Mouse (Mus musculus) CH12.LX (cell line): ENCODE data around the gene Plin3. TPM values are rescaled to one million over a fixed set of nuclear protein-coding genes. Genes with fewer than 3 reads are reported as not detected.

ENCODE experiments used
- DNase-seq: peaks from one replicate; pipeline ENCODE4 v3.0.0-alpha.2; 2013; ENCODE audit errors: extremely low read depth
- H3K27ac ChIP-seq: 2 replicates; pipeline ENCODE4 v1.5.1; 2012; ENCODE audit warnings: low read depth, mild to moderate bottlenecking, control low read depth, moderate library complexity; ENCODE audit not compliant: insufficient read depth
- H3K27me3 ChIP-seq: replicated peaks from 2 replicates; pipeline ENCODE3; 2012; ENCODE audit warnings: inconsistent platforms
- H3K36me3 ChIP-seq, 2 experiments: replicated peaks in 1 of 2; 2 replicates each; pipeline versions ENCODE3 to v1.6.1; 2012; ENCODE audit warnings: inconsistent platforms in 1 of 2, low read length in 1 of 2, mild to moderate bottlenecking in 1 of 2, mixed read lengths in 1 of 2, moderate library complexity in 1 of 2; ENCODE audit not compliant: control insufficient read depth in 1 of 2, insufficient read depth in 1 of 2
- H3K4me1 ChIP-seq, 2 experiments: 2 replicates each; pipeline ENCODE4 v1.6.1; 2012; ENCODE audit warnings: inconsistent platforms in 1 of 2, moderate library complexity in 1 of 2; ENCODE audit not compliant: insufficient read depth in 2 of 2, control insufficient read depth in 1 of 2
- H3K4me2 ChIP-seq: 2 replicates; pipeline ENCODE4 v1.6.1; 2012; ENCODE audit warnings: low read depth, mild to moderate bottlenecking, control low read depth; ENCODE audit not compliant: poor library complexity, insufficient read depth, severe bottlenecking
- H3K4me3 ChIP-seq, 3 experiments: fragments of 150-350 bp in 1 of 3; sonication (generic) in 1 of 3; replicated peaks in 1 of 3; 2 replicates each; pipeline versions ENCODE3 to v1.5.1; 2011 to 2012; ENCODE audit warnings: low read depth in 2 of 3, low read length in 2 of 3, mild to moderate bottlenecking in 2 of 3, moderate library complexity in 2 of 3, control low read depth in 1 of 3, improper control_type of control experiment in 1 of 3, inconsistent platforms in 1 of 3, mixed read lengths in 1 of 3; ENCODE audit not compliant: poor library complexity in 1 of 3
- H3K79me2 ChIP-seq: replicated peaks from 2 replicates; pipeline ENCODE4 v1.6.1; 2012; ENCODE audit warnings: mild to moderate bottlenecking, moderate library complexity; ENCODE audit not compliant: control insufficient read depth, poor library complexity, insufficient read depth, severe bottlenecking; ENCODE audit errors: extremely low read depth
- H3K9ac ChIP-seq: 2 replicates; pipeline ENCODE4 v1.6.1; 2012; ENCODE audit warnings: low read depth, mild to moderate bottlenecking, control low read depth, moderate library complexity; ENCODE audit not compliant: insufficient read depth
- H3K9me3 ChIP-seq: replicated peaks from 2 replicates; pipeline ENCODE3; 2012; ENCODE audit warnings: low read length, inconsistent platforms, mixed read lengths
- BHLHE40 ChIP-seq: IDR thresholded peaks from 2 replicates; pipeline ENCODE4 v1.6.1; 2011; ENCODE audit warnings: mild to moderate bottlenecking, low read depth, low read length, improper control_type of control experiment
- CHD1 ChIP-seq: IDR thresholded peaks from 2 replicates; pipeline ENCODE4 v1.6.1; 2012; ENCODE audit warnings: low read depth, low read length, improper control_type of control experiment, inconsistent platforms
- CHD2 ChIP-seq: IDR thresholded peaks from 2 replicates; pipeline ENCODE4 v1.6.1; 2011; ENCODE audit warnings: low read length, improper control_type of control experiment
- CTCF ChIP-seq, 2 experiments: IDR thresholded peaks in 1 of 2; conservative IDR thresholded peaks in 1 of 2; 2 replicates each; pipeline ENCODE4 v1.5.1; 2011 to 2012; ENCODE audit warnings: low read depth in 2 of 2, low read length in 2 of 2, improper control_type of control experiment in 1 of 2, inconsistent platforms in 1 of 2, mild to moderate bottlenecking in 1 of 2, moderate library complexity in 1 of 2
- E2F4 ChIP-seq: IDR thresholded peaks from 2 replicates; pipeline ENCODE4 v1.6.1; 2011; ENCODE audit warnings: low read depth, low read length, improper control_type of control experiment; ENCODE audit not compliant: insufficient replicate concordance
- ELF1 ChIP-seq: IDR thresholded peaks from 2 replicates; pipeline ENCODE4 v1.6.1; 2014; ENCODE audit warnings: low read depth, mild to moderate bottlenecking, inconsistent platforms, low read length, improper control_type of control experiment
- EP300 ChIP-seq: IDR thresholded peaks from 2 replicates; pipeline ENCODE4 v1.6.1; 2011; ENCODE audit warnings: low read length, improper control_type of control experiment
- ETS1 ChIP-seq: conservative IDR thresholded peaks from 2 replicates; pipeline ENCODE4 v1.6.1; 2012; ENCODE audit warnings: low read depth, mild to moderate bottlenecking, inconsistent platforms, low read length, improper control_type of control experiment, moderate library complexity
- GABPA ChIP-seq: IDR thresholded peaks from 2 replicates; pipeline ENCODE4 v1.6.1; 2012; ENCODE audit warnings: low read depth, low read length, improper control_type of control experiment, inconsistent platforms; ENCODE audit not compliant: insufficient replicate concordance
- HCFC1 ChIP-seq: IDR thresholded peaks from 2 replicates; pipeline ENCODE4 v1.6.1; 2012; ENCODE audit warnings: low read depth, mild to moderate bottlenecking, inconsistent platforms, low read length, improper control_type of control experiment
- IRF4 ChIP-seq: IDR thresholded peaks from 2 replicates; pipeline ENCODE4 v1.6.1; 2014; ENCODE audit warnings: low read depth, mild to moderate bottlenecking, inconsistent platforms, low read length, improper control_type of control experiment
- JUN ChIP-seq: IDR thresholded peaks from 2 replicates; pipeline ENCODE4 v1.6.1; 2011; ENCODE audit warnings: low read depth, mild to moderate bottlenecking, low read length, improper control_type of control experiment, moderate library complexity; ENCODE audit not compliant: insufficient read depth
- JUND ChIP-seq: conservative IDR thresholded peaks from 2 replicates; pipeline ENCODE4 v1.6.1; 2011; ENCODE audit warnings: low read depth, low read length, improper control_type of control experiment
- KAT2A ChIP-seq: IDR thresholded peaks from 2 replicates; pipeline ENCODE4 v1.6.1; 2012; ENCODE audit warnings: low read length, improper control_type of control experiment, inconsistent platforms; ENCODE audit not compliant: insufficient replicate concordance
- MAFK ChIP-seq: IDR thresholded peaks from 2 replicates; pipeline ENCODE4 v1.6.1; 2011; ENCODE audit warnings: low read length, improper control_type of control experiment; ENCODE audit not compliant: insufficient replicate concordance
- MAX ChIP-seq: IDR thresholded peaks from 2 replicates; pipeline ENCODE4 v1.6.1; 2011; ENCODE audit warnings: low read length, improper control_type of control experiment
- MAZ ChIP-seq: IDR thresholded peaks from 2 replicates; pipeline ENCODE4 v1.6.1; 2012; ENCODE audit warnings: low read depth, mild to moderate bottlenecking, inconsistent platforms, low read length, improper control_type of control experiment, moderate library complexity
- MEF2A ChIP-seq: IDR thresholded peaks from 2 replicates; pipeline ENCODE4 v1.6.1; 2014; ENCODE audit warnings: low read depth, mild to moderate bottlenecking, inconsistent platforms, low read length, improper control_type of control experiment, borderline replicate concordance
- MXI1 ChIP-seq: IDR thresholded peaks from 2 replicates; pipeline ENCODE4 v1.6.1; 2011; ENCODE audit warnings: mild to moderate bottlenecking, low read depth, low read length, improper control_type of control experiment
- MYC ChIP-seq: IDR thresholded peaks from 2 replicates; pipeline ENCODE4 v1.6.1; 2011; ENCODE audit warnings: low read depth, mild to moderate bottlenecking, improper control_type of control experiment, low read length
- NELFE ChIP-seq: IDR thresholded peaks from 2 replicates; pipeline ENCODE4 v1.6.1; 2011; ENCODE audit warnings: low read depth, low read length, improper control_type of control experiment
- NRF1 ChIP-seq: IDR thresholded peaks from 2 replicates; pipeline ENCODE4 v1.6.1; 2014; ENCODE audit warnings: low read depth, mild to moderate bottlenecking, inconsistent platforms, low read length, improper control_type of control experiment, moderate library complexity
- PAX5 ChIP-seq: IDR thresholded peaks from 2 replicates; pipeline ENCODE4 v1.6.1; 2012; ENCODE audit warnings: low read length, inconsistent platforms, mixed read lengths
- POLR2A ChIP-seq: IDR thresholded peaks from 2 replicates; pipeline ENCODE4 v1.6.1; 2011; ENCODE audit warnings: low read depth, mild to moderate bottlenecking, improper control_type of control experiment, low read length
- POLR2AphosphoS2 ChIP-seq: IDR thresholded peaks from 2 replicates; pipeline ENCODE4 v1.6.1; 2011; ENCODE audit warnings: low read depth, low read length, improper control_type of control experiment
- RAD21 ChIP-seq: IDR thresholded peaks from 2 replicates; pipeline ENCODE4 v1.6.1; 2011; ENCODE audit warnings: low read depth, mild to moderate bottlenecking, low read length, improper control_type of control experiment, moderate library complexity
- RCOR1 ChIP-seq: conservative IDR thresholded peaks from 2 replicates; pipeline ENCODE4 v1.6.1; 2012; ENCODE audit warnings: low read depth, mild to moderate bottlenecking, inconsistent platforms, low read length, improper control_type of control experiment
- SIN3A ChIP-seq: IDR thresholded peaks from 2 replicates; pipeline ENCODE4 v1.6.1; 2012; ENCODE audit warnings: low read length, improper control_type of control experiment, inconsistent platforms
- SMC3 ChIP-seq: IDR thresholded peaks from 2 replicates; pipeline ENCODE4 v1.6.1; 2011; ENCODE audit warnings: low read depth, low read length, improper control_type of control experiment
- TBP ChIP-seq: conservative IDR thresholded peaks from 2 replicates; pipeline ENCODE4 v1.6.1; 2011; ENCODE audit warnings: low read depth, low read length, improper control_type of control experiment
- TCF12 ChIP-seq: IDR thresholded peaks from 2 replicates; pipeline ENCODE4 v1.6.1; 2014; ENCODE audit warnings: low read depth, mild to moderate bottlenecking, inconsistent platforms, low read length, improper control_type of control experiment
- UBTF ChIP-seq: IDR thresholded peaks from 2 replicates; pipeline ENCODE4 v1.6.1; 2012; ENCODE audit warnings: low read depth, mild to moderate bottlenecking, inconsistent platforms, low read length, improper control_type of control experiment, moderate library complexity
- USF1 ChIP-seq: IDR thresholded peaks from 2 replicates; pipeline ENCODE4 v1.6.1; 2014; ENCODE audit warnings: low read depth, mild to moderate bottlenecking, inconsistent platforms, low read length, improper control_type of control experiment
- USF2 ChIP-seq: conservative IDR thresholded peaks from 2 replicates; pipeline ENCODE4 v1.6.1; 2011; ENCODE audit warnings: low read depth, low read length, improper control_type of control experiment
- ZC3H11A ChIP-seq: IDR thresholded peaks from 2 replicates; pipeline ENCODE4 v1.6.1; 2012; ENCODE audit warnings: low read depth, mild to moderate bottlenecking, inconsistent platforms, low read length, improper control_type of control experiment
- ZKSCAN1 ChIP-seq: IDR thresholded peaks from 2 replicates; pipeline ENCODE4 v1.6.1; 2012; ENCODE audit warnings: low read depth, inconsistent platforms, low read length, improper control_type of control experiment, borderline replicate concordance
- ZMIZ1 ChIP-seq: IDR thresholded peaks from 2 replicates; pipeline ENCODE4 v1.6.1; 2012; ENCODE audit warnings: low read depth, mild to moderate bottlenecking, inconsistent platforms, low read length, improper control_type of control experiment
- ZNF384 ChIP-seq: IDR thresholded peaks from 2 replicates; pipeline ENCODE4 v1.6.1; 2012; ENCODE audit warnings: low read depth, low read length, improper control_type of control experiment, inconsistent platforms
- dilution Hi-C: fragments of 300-500 bp; cut with MboI; formaldehyde crosslinking; loops from 2 replicates; pipeline ENCODE4 v1.14.3; 2020; ENCODE audit warnings: low sequenced_read_pairs; ENCODE audit not compliant: extremely low pct_unique_long_range_greater_than_20kb, extremely low pct_ligation_motif_present
- in situ Hi-C: fragments of 300-500 bp; cut with MboI; formaldehyde crosslinking; loops from 3 replicates; pipeline ENCODE4 v1.14.3; 2019; ENCODE audit warnings: low sequenced_read_pairs, low pct_ligation_motif_present, low pct_unique_long_range_greater_than_20kb, mixed read lengths
- polyA plus RNA-seq: library from polyadenylated mRNA; unstranded; fragments of >175 nt; gene quantifications from 2 replicates; pipeline ENCODE4 v1.2.1, GENCODE M21; 2012; ENCODE audit warnings: low read depth; ENCODE audit not compliant: insufficient read length
- total RNA-seq, 2 experiments: library from RNA; depleted of rRNA; stranded (reverse); fragments of 300-350 nt in 1 of 2; fragments of >200 nt in 1 of 2; gene quantifications; 2 replicates each; pipeline ENCODE4 v1.2.3; 2012 to 2014

The Plin3 gene
- total and polyA plus RNA-seq, 3 experiments: 17.3 to 23.3 (median 18.5) TPM

- H3K4me1 ChIP-seq: peaks cover 17 to 45% of the 10 kb centered on the region in 2 experiments
- H3K9me3 ChIP-seq: no peaks in the 10 kb centered on the region
- DNase-seq: no peak
Measured at GRCm38 (mm10) chr17:56302363-56302996, 9.8 kb upstream of the Plin3 start.

GRCm38 (mm10) chr17:56300186-56300585, 7.5 kb upstream of the Plin3 start, which contains the start of gene Arrdc5:
Arrdc5 (minus strand) TSS chr17:56300286.
- in situ Hi-C loops: no loop called here
- Histone ChIP-seq H3K4me2 (no peak within 1 kb of the TSS), H3K4me3 (no peak within 1 kb of the TSS), H3K27ac (no peak within 1 kb of the TSS), H3K27me3 (no peaks in the 10 kb centered on the region), H3K36me3 (peaks cover 0 to 5% of the 10 kb centered on the region in 2 experiments), H3K4me1 (peaks cover 5 to 30% of the 10 kb centered on the region in 2 experiments), H3K79me2 (peaks cover 11% of the 10 kb centered on the region), H3K9me3 (no peaks in the 10 kb centered on the region), H3K9ac (no peak within 1 kb of the TSS)
- TF ChIP-seq ZNF384: no peak
- no peak for TF ChIP-seq TBP
- TF ChIP-seq KAT2A: no peak
- no peak for TF ChIP-seq ZC3H11A
- no peak for TF ChIP-seq SMC3
- no peak for TF ChIP-seq NRF1
- TF ChIP-seq MXI1: no peak
- TF ChIP-seq RAD21: no peak
- TF ChIP-seq UBTF: no peak
- TF ChIP-seq RCOR1: no peak
- no peak for TF ChIP-seq JUND
- TF ChIP-seq MAX: no peak
- TF ChIP-seq BHLHE40: no peak
- no peak for TF ChIP-seq JUN
- no peak for TF ChIP-seq E2F4
- no peak for TF ChIP-seq MAZ
- TF ChIP-seq NELFE: no peak
- no peak for DNase-seq
- dilution Hi-C loops: no loop called here

More at GRCm38 (mm10) chr17:56302363-56302996, 9.8 kb upstream of the Plin3 start:
- peak overlapping the region; percentile 66 for H3K9ac ChIP-seq
- H3K36me3 ChIP-seq: peaks cover 18 to 28% of the 10 kb centered on the region in 2 experiments
- H3K4me3 ChIP-seq: peak overlapping the region in 2 of 3 experiments; percentile 24 to 81
- TF ChIP-seq IRF4: 0 out of 2 replicates have a peak, but pooled peaks have one; percentile 1
- TF ChIP-seq KAT2A: 0 out of 2 replicates have a peak, but pooled peaks have one; percentile 27
- TF ChIP-seq POLR2A: no peak
- TF ChIP-seq PAX5: no peak
- no peak for TF ChIP-seq POLR2AphosphoS2
- no peak for TF ChIP-seq ZNF384
- no peak for TF ChIP-seq NRF1
- TF ChIP-seq MXI1: peak; percentile 51; the same call in 1 of the 2 replicates
- TF ChIP-seq JUN: no peak
- no peak for TF ChIP-seq USF2
- TF ChIP-seq ZMIZ1: no peak; the same call in 1 of the 2 replicates
- TF ChIP-seq RCOR1: no peak; the same call in 1 of the 2 replicates
- peak; percentile 14; the same call in 1 of the 2 replicates for TF ChIP-seq ETS1
- TF ChIP-seq ELF1: peak; percentile 14; the same call in 1 of the 2 replicates
- TF ChIP-seq HCFC1: no peak
- TF ChIP-seq TCF12: no peak; the same call in none of the 2 replicates
- 0 out of 2 replicates have a peak, but pooled peaks have one; percentile 40 for TF ChIP-seq EP300
- no peak for TF ChIP-seq E2F4
- no peak for TF ChIP-seq TBP
- TF ChIP-seq MYC: peak; percentile 53
- TF ChIP-seq NELFE: no peak; the same call in 1 of the 2 replicates
- TF ChIP-seq GABPA: no peak
- TF ChIP-seq SMC3: no peak
- TF ChIP-seq JUND: no peak
- no peak; the same call in none of the 2 replicates for TF ChIP-seq CHD1
- no peak for TF ChIP-seq UBTF
- peak; percentile 80 for TF ChIP-seq CHD2
- no peak for TF ChIP-seq MAFK
- no peak for TF ChIP-seq SIN3A
- TF ChIP-seq MEF2A: no peak
- TF ChIP-seq USF1: peak; percentile 22; the same call in 1 of the 2 replicates
- TF ChIP-seq CTCF (conservative IDR thresholded peaks at IDR 0.05 in 1 of 2, IDR thresholded peaks at IDR 0.05 in 1 of 2; ENCODE audit: low read depth in 2 of 2, low read length in 2 of 2): no peak
- TF ChIP-seq BHLHE40: peak; percentile 41
- TF ChIP-seq MAZ: no peak; the same call in 1 of the 2 replicates
- no peak for TF ChIP-seq ZKSCAN1
- TF ChIP-seq, all 38 proteins: peak for 10
- Histone ChIP-seq H3K79me2 (peaks cover 34% of the 10 kb centered on the region), H3K4me2 (peak overlapping the region; percentile 77), H3K27me3 (no peaks in the 10 kb centered on the region), H3K27ac (peak overlapping the region; percentile 67)
- dilution Hi-C loops: no loop called here
- in situ Hi-C loops: no loop called here
